Mouse (Mus musculus): ENCODE data around the gene Chpt1.

The Chpt1 gene

DNA sequence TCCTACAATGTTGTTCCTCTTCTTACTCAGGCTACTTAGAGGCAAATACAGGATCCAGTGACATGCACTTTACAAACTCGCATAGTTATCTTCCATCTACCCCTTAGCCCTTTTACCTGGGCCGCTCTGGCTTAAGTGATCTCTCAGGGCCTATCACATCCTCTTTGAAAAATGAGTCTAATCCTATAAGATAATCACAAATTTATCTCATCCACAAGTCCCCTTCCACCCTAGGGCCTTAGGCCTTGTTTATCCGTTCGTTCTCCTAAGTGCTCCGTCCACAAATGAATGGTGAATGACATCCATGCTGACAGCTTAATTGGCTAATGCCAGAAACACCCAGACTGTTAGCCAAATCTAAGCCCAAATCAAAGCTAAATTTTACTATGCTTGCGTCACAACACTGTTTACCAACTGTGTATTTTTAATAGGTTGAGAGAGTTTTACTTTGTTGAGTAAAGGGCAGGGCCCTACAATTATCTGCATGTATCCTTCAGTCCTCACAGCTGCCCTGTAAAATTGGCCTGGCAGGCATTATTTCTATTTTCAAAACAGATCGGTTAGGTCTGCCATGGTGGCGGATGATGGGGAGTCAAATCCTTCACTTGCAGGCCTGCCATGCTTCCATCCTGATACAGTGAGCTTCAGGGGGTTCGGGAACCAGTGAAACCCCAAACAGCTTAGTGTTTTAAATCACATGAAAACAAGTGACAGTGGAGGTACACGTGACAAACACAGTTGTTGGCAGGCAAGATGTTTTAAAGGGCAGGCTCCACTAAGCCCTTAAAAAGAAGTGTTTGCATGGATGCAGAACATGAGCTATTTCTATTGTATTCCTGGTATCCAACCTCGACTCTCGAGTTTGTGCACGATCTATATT is 1.7 kb downstream of the Chpt1 start:
- TF ChIP-seq GATA4 (IDR thresholded peaks at IDR 0.05; ENCODE audit: insufficient replicate concordance, low read length), result no peak

DNA sequence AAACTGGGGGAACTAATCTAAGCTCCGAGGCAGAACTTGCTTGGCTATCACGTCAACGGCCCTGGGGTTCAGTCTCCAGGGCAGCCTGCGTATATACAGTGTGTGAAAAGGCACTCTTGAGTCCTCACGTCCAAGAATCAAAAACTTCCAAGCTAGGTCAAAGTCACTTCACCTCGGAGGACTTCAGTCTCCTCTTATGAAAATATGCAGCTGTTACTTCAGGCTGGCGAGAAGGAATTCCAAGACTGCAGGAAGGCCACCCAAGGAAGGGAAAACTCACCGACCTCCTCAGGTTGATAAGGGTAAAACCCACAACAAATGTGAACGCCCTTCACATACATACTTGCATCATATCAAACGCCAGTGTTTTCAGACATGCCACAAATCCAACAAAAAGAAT is 2.5 kb downstream of the Chpt1 start:
- TF ChIP-seq GATA4 (IDR thresholded peaks at IDR 0.05; ENCODE audit: insufficient replicate concordance, low read length), result no peak

- no peak for TF ChIP-seq GATA4 (IDR thresholded peaks at IDR 0.05; ENCODE audit: insufficient replicate concordance, low read length)
Observed at GRCm38 (mm10) chr10:88499993-88500392, 3.9 kb downstream of the Chpt1 start.

GRCm38 (mm10) chr10:88496864-88497564 is 6.9 kb downstream of the Chpt1 start:
- no peak for TF ChIP-seq GATA4 (IDR thresholded peaks at IDR 0.05; ENCODE audit: insufficient replicate concordance, low read length)

GRCm38 (mm10) chr10:88494959-88495587 is 8.8 kb downstream of the Chpt1 start:
- no peak for TF ChIP-seq GATA4 (IDR thresholded peaks at IDR 0.05; ENCODE audit: insufficient replicate concordance, low read length)

DNA sequence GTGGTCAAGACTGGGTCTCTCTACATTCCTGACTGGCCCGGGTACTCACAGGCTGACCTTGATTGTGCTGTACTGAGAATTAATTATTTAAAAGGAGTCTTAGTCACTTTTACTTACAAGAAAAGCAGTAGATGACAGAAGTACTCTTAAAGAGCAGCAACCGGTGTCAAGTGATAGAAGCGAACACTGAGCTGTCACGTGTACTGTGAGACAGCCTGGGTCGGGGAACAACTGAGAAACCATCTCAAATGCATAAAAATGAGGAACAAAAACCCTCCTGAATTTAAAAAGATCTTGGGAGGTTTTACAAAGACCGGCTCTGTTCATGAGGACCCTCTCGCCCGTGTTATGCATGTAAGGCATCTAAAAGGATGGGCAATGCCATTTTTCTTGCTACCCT is 11.2 kb downstream of the Chpt1 start:
- no peak for TF ChIP-seq GATA4 (IDR thresholded peaks at IDR 0.05; ENCODE audit: insufficient replicate concordance, low read length)

- TF ChIP-seq GATA4 (IDR thresholded peaks at IDR 0.05; ENCODE audit: insufficient replicate concordance, low read length), result no peak
Observed at GRCm38 (mm10) chr10:88491632-88492031, 12.2 kb downstream of the Chpt1 start.

DNA sequence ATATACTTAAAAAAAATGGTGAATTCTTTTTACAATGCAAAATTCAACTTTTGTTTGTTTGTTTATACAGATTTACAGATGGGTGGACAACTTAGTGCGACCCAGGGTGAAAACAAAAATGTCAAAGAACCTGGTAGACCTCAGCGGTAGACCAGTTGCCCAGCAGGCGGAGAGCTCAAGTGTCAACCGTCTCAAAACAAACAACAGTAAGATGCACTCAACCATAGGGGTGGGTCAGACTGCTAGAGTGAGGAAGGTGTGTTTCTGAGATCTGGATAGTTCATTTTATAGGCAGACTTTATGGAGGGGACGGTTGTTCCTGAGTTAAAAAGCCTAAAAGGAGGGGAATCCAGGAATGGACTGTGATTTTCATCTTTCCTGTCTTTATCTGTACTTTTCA is 15.2 kb downstream of the Chpt1 start:
- no peak for TF ChIP-seq GATA4 (IDR thresholded peaks at IDR 0.05; ENCODE audit: insufficient replicate concordance, low read length)

DNA sequence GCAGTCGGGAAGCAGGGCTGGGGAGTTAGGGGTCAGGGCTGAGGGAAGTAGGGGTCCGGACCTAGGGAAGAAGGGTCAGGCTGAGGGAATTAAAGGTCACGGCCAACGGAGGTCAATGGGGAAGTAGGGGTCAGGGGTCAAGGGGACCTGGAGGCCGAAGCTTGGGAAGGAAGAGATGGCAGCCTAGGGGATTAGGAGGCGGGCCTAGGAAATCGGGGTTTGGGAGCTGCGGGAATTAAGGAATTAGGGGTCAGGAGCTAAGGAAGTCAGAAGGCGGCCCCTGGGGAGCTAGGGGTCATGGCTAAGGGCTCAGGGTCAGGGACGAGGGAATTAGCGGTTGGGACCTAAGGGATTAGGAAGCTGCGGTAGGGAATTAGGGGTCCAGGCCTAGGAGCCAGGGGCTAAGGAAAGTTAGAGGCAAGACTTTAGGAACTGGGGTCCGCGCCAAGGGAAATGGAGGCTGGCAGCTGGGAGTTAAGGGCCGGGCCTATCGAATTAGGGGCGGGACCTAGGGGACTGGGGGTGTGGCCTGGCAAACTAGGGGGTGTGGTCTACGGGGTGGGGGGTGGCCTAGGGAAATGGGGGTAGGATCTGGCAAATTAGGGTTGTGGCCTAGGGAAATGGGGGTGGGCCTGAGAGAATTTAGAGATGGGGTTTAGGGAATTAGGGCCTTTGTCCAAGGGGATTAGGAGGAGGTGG is 43.6 kb downstream of the Chpt1 start:
- TF ChIP-seq GATA4 (IDR thresholded peaks at IDR 0.05; ENCODE audit: insufficient replicate concordance, low read length), result no peak

- TF ChIP-seq GATA4 (IDR thresholded peaks at IDR 0.05; ENCODE audit: insufficient replicate concordance, low read length), result no peak
Observed at GRCm38 (mm10) chr10:88459502-88459992, 44.3 kb downstream of the Chpt1 start, which contains the start of gene Sycp3. Gene Sycp3 (plus strand): TSS chr10:88459569.

DNA sequence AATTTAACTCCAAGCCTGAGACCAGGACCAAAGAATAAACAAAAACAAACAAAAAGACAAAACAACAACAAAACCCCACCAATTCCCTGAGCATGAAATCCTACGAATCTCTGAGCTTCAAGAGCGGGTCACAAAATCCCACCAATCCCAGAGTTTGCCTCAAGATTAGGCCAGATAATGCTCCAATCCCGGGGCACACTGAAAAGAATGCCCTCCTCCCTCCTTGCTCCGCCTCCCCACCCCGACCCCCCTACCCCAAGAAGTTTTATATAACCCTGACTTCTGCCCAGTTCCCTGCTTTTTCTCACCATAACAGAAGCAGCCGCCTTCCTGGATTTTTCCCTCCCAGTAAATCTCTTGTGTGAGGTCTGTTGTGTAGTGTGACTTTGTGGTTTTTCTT is 46.1 kb downstream of the Chpt1 start:
- TF ChIP-seq GATA4 (IDR thresholded peaks at IDR 0.05; ENCODE audit: insufficient replicate concordance, low read length), result no peak

GRCm38 (mm10) chr10:88451990-88452389 is 51.9 kb downstream of the Chpt1 start:
- no peak for TF ChIP-seq GATA4 (IDR thresholded peaks at IDR 0.05; ENCODE audit: insufficient replicate concordance, low read length)

DNA sequence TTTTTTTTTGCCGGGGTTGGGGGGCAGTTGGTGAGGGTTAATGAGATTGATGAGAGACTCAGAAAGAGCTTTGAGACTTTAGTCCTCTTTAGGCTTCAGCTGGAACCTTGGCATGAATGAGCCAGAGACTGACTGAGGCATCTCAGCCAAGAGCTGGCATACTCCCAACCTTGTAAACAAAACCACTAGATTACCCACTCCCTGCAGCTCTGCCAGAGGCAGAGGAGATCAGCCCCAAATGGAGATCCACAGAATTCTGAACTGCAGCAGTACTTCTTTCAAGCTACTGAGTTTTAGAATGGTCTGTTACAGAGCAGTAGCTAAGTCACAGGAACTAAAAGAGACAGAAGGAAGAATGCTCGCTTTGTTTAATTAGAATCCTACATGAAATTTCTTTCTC is 52.7 kb downstream of the Chpt1 start:
- TF ChIP-seq GATA4 (IDR thresholded peaks at IDR 0.05; ENCODE audit: insufficient replicate concordance, low read length), result no peak

DNA sequence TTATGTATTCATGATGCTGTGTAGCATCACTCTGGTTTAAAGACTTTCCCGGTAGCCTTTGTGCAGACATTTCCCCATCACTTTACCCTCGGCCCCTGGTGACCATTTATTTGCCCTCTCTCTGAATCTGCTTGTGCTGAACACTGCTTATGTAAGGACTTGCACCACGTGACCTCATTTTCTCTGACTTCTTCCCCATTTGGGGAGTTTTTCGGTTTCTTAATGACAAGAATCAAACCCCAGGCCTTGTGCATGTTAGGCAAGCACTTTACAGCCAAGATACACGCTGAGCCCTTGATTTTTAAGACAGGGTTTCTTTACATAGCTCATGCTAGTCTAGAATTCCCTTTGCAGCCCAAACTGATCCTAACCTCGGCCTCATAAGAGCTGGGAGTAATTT is 62.6 kb downstream of the Chpt1 start:
- no peak for TF ChIP-seq GATA4 (IDR thresholded peaks at IDR 0.05; ENCODE audit: insufficient replicate concordance, low read length)

DNA sequence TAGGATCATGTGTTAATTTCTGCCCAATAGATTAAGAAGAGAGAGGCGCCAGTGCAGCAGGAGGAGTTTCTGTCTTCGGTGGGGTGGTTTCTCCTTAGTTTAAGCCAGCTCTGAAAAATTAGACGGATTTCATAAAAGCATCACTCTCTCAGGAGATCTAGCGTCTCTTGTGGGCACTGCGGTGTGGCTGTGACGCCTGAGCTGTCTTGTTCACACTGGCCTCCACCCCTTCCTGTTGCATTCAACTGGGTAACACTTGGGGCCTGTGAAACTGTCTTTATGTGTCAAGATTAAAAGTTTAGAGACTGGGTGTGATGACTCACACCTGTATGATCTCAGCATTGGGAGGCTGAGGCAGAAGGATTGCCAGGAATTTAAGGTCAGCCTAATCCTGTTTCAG is 75.9 kb downstream of the Chpt1 start:
- TF ChIP-seq GATA4 (IDR thresholded peaks at IDR 0.05; ENCODE audit: insufficient replicate concordance, low read length), result no peak
